Mouse (Mus musculus): ENCODE data around the gene Gm21680.
"Not testable (repeated sequence)": the region's sequence is repeated elsewhere in the genome, so short reads cannot be mapped to it uniquely, and the experiment has no call there.

The Gm21680 gene

DNA sequence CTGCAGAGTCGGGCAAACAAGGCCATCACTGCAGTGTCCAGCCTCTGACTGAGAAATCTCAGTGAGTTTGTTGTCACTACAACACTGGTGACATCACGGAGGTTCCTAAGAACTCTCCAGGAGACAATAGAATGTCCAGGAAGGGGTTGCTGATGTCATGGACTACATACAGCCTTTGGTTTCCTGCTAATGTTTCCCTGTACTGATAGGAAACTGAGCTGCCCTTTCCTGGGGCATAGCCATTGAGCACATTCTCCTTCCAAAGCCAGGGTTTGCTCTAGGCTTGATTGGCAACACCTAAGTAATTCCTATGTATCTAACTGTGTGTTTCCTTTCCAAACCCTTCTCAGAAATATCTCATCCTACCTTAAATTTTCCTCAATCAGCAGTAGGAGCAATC, at the start of gene Gm21680:
Gm21680 (minus strand) TSS at position 101 of the 400 bp plus-strand sequence.
- DNase-seq = not testable (repeated sequence)

DNA sequence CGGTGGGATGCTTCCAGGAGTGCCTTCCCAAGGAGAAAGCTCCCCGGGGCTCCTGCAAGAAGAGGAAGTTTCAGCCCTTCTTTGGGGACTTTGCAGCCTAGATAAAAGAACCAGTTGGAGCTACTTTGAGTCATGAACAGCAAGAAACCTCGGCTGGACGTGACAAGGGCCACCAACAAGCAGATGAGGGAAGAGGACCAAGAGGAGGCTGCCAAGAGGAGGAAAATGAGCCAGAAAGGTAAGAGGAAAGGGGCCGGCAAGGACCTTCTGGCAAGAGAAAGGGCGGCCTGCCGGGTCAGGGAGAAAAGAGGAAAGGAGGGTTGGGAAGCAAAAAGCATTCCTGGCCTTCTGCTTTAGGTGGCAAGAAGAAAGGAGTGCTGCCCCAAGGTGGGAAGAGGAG, 35.2 kb upstream of the Gm21680 start:
- DNase-seq = not testable (repeated sequence)

DNA sequence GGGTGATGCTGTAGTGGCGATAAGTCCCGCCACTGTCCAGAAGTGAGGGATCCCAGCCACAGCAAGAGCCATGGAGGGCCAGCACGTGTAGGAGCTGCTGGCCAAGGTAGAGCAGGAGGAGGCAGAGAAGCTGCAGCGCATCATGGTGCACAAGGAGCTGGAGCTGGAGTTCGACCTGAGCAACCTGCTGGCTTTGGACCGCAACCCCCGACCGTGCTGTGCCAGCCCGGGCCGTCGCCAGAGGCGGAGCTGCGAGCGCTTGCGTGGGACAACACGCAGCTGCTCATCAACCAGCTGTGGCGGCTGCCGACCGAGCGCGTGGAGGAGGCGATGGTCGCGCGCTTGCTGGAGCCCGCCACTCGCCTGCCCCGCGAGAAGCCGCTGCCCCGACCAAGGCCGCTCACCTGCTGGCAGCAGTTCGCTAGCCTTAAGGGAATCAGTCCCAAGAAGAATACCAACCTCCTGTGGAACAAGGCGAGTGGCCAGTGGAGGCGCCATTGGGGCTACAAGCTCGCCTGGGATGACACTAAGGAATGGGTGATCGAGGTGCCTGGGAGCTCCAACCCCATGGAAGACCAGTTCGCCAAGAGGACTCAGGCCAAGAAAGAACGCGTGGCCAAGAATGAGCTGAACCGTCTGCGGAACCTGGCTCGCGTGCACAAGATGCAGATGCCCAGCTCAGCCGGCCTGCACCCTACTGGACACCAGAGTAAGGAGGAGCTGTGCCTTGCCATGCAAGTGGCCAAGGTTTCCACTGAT, 34.7 kb upstream of the Gm21680 start:
- not testable (repeated sequence) for DNase-seq

DNA sequence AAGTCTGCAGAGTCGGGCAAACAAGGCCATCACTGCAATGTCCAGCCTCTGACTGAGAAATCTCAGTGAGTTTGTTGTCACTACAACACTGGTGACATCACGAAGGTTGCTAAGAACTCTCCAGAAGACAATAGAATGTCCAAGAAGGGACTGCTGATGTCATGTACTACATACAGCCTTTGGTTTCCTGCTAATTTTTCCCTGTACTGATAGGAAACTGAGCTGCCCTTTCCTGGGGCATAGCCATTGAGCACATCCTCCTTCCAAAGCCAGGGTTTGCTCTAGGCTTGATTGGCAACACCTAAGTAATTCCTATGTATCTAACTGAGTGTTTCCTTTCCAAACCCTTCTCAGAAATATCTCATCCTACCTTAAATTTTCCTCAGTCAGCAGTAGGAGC, 32.2 kb upstream of the Gm21680 start, which contains the start of gene Gm1979:
Gm1979 (minus strand) TSS at position 101 of the 400 bp plus-strand sequence.
- DNase-seq = not testable (repeated sequence)

DNA sequence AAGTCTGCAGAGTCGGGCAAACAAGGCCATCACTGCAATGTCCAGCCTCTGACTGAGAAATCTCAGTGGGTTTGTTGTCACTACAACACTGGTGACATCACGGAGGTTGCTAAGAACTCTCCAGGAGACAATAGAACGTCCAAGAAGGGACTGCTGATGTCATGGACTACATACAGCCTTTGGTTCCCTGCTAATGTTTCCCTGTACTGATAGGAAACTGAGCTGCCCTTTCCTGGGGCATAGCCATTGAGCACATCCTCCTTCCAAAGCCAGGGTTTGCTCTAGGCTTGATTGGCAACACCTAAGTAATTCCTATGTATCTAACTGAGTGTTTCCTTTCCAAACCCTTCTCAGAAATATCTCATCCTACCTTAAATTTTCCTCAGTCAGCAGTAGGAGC, 16.1 kb upstream of the Gm21680 start, which contains the start of gene Gm21698:
Gm21698 (minus strand) TSS at position 101 of the 400 bp plus-strand sequence.
- DNase-seq = not testable (repeated sequence)

DNA sequence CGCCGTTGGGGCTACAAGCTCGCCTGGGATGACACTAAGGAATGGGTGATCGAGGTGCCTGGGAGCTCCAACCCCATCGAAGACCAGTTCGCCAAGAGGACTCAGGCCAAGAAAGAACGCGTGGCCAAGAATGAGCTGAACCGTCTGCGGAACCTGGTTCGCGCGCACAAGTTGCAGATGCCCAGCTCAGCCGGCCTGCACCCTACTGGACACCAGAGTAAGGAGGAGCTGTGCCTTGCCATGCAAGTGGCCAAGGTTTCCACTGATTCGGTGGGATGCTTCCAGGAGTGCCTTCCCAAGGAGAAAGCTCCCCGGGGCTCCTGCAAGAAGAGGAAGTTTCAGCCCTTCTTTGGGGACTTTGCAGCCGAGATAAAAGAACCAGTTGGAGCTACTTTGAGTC, 15.4 kb downstream of the Gm21680 start:
- not testable (repeated sequence) for DNase-seq

DNA sequence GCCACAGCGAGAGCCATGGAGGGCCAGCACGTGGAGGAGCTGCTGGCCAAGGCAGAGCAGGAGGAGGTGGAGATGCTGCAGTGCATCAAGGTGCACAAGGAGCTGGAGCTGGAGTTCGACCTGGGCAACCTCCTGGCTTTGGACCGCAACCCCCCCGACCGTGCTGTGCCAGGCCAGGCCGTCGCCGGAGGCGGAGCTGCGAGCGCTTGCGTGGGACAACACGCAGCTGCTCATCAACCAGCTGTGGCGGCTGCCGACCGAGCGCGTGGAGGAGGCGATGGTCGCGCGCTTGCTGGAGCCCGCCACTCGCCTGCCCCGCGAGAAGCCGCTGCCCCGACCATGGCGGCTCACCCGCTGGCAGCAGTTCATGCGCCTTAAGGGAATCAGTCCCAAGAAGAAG, 15.9 kb downstream of the Gm21680 start:
- DNase-seq = not testable (repeated sequence)

DNA sequence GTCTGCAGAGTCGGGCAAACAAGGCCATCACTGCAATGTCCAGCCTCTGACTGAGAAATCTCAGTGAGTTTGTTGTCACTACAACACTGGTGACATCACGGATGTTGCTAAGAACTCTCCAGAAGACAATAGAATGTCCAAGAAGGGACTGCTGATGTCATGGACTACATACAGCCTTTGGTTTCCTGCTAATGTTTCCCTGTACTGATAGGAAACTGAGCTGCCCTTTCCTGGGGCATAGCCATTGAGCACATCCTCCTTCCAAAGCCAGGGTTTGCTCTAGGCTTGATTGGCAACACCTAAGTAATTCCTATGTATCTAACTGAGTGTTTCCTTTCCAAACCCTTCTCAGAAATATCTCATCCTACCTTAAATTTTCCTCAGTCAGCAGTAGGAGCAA, 18.1 kb downstream of the Gm21680 start, which contains the start of gene Gm21671:
Gm21671 (minus strand) TSS at position 101 of the 400 bp plus-strand sequence.
- DNase-seq = not testable (repeated sequence)

DNA sequence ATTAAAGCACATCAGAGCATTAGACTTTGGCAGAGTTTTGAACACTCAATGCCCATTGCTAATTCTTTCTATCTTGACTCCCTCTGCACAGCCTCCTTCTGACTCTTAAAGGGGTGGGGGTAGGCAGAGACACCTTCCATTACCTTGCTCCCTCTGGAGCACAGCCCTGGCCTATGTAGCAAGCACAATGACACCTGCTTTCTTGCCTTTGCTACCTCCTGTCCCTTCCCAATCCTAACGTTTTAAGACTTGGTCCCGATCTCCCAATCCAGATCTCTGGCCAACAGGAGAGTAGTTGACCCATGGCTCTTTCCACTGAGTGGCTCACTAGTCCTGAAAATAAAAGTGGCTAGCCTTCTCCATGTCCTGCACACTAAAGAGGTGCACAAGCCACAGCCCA, 27.1 kb downstream of the Gm21680 start:
- DNase-seq = not testable (repeated sequence)

DNA sequence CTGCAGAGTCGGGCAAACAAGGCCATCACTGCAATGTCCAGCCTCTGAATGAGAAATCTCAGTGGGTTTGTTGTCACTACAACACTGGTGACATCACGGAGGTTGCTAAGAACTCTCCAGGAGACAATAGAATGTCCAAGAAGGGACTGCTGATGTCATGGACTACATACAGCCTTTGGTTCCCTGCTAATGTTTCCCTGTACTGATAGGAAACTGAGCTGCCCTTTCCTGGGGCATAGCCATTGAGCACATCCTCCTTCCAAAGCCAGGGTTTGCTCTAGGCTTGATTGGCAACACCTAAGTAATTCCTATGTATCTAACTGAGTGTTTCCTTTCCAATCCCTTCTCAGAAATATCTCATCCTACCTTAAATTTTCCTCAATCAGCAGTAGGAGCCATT, 30.2 kb downstream of the Gm21680 start, which contains the start of gene Gm21663:
Gm21663 (minus strand) TSS at position 101 of the 400 bp plus-strand sequence.
- not testable (repeated sequence) for DNase-seq
